Mouse (Mus musculus) cerebellum, postnatal 25 days (tissue): Measurements from ENCODE around the gene Parvb.

Experiments used
- DNase-seq, 2 experiments: peaks; one replicate each; pipeline ENCODE4 v3.0.0; 2021; ENCODE audit warnings: mixed read lengths in 2 of 2

Parvb gene

DNA sequence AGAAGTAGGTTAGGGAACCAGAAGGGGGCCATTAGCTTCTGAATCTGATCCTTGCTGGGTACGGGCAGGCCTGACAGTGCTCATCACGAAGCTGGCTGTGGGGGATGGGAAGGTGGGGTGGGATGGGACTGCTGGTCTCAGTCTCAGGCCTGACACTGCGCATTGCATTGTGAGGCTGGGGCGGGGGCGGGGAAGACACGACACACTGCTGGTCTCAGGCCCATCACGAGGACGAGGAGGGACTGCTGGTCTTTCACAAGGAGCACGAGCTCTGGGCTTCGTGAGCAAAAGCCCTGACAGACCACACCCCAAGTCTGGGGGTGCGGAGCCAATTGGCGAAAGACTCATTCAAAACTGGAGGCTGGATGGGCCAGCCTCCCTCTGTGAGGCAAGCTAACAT is 93.9 kb downstream of the Parvb start:
- no peak for DNase-seq

DNA sequence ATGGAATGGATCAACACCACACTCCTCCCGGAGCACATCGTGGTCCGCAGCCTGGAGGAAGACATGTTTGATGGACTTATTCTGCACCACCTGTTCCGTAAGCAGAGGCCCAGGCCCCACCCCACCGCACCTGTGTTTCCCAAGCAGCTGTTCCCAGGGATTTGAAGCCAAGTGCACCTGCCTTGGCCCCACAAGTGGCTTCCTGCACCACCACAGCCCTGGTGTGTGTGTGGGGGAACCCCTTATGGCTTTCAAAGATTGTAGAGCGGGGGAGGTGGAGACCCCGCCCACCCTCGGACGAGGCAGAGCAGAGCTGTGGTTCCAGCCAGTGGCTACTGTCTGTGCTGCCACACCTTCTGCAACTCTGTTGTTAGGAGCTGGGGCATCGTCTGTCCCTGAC is 97.0 kb downstream of the Parvb start:
- DNase-seq: no peak

DNA sequence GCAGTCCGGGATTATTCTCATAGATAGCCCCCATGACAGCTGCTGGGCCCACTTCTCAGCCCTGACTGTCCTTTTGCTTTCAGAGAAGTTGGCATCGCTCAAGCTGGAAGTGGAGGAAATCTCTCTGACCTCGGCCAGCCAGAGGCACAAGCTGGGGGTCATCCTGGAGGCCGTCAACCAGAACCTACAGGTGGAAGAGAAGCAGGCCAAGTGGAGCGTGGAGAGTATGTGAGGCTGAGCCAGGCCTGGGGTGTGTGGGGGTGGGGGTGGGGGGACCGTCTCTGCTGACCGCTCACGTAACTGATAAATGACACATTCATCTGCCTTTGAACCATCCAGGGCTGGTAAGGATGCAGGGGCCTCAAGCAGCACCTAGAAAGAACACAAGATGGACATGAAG is 98.1 kb downstream of the Parvb start:
- no peak for DNase-seq

DNA sequence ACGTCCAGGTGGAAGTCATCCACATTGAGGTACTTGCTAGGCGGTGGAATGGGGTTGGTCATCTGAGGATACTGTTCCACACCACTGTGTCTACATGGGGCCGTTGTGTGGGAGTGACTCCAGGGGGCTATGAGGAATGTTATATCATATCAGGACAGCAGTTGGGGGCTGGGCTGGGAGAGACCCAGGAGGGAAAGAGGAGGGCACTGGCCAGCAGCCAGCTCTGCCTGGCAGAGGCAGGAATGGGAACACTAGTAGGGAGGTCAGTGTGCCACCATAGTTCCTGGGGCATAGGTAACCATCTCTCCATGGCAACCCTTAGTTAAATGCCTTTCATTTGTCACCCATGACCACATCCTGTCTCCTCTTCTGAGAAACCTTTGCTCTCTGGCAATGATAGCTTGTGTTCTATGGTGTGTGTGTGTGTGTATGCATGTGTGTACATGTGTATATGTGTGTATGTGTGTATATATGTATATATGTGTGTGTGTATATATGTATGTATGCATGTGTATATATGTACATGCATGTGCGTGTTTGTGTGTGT is 99.3 kb downstream of the Parvb start:
- DNase-seq: no peak

DNA sequence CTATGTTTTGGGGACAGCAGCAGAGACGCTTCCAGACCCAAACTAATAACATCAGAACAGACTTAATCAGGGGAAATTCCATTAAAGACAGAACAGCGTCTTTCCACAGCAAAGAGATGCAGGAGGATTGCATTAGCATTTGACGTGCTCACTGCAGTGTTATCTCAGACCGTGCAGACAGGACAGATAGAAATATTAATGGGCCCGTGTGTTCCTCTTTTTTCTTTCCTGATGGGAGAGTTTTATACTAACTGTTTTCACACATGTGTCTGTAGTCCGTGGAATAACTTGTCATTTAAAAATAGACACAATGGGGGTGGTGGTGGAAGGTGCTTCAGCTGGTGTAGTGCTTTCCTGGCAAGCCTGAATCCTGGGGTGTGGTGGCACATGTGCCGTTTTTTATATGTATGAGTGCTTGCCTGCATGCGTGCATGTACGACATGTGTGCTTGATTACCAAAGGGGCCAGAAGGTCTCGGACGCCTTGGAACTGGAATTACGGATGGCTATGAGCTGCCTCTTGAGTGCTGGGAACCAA is 104.5 kb downstream of the Parvb start:
- no peak for DNase-seq

DNA sequence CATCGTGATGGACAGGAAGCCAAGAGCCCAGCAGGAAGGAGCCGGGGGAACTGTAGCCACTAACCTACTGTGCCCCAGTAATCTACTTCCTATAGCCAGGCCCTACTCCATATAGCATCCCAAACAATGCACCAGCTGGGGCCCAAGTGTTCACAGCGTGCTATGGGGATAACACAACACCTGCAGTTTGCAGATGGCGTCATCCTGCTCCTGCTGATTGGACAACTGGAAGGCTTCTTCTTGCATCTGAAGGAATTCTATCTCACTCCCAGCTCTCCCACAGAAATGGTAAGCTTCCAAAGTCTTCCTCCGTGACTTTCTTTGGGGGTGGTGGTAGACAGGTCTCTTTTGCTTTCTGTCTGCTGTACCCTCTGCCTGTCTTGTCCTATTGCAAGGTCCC is 105.8 kb downstream of the Parvb start:
- DNase-seq: no peak

DNA sequence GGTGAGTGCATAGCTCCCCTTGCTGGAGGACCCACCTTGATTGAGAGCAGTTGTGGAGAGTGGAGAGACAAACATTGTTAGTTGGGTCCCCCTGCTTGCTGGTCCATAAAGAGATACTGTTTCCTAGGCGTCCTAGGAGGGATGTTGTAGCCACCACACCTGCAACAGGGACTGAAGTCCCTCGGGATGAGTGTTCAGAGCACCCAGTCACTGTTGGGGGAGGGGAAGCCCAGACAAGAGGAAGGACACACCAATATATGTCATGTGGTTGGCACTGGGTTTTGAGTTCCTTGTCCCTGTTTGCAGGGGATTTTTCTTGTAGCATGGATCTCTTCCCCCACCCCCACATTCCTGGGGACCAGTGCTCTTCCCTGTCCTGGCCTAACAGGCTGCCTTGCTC is 109.1 kb downstream of the Parvb start:
- no peak for DNase-seq

DNA sequence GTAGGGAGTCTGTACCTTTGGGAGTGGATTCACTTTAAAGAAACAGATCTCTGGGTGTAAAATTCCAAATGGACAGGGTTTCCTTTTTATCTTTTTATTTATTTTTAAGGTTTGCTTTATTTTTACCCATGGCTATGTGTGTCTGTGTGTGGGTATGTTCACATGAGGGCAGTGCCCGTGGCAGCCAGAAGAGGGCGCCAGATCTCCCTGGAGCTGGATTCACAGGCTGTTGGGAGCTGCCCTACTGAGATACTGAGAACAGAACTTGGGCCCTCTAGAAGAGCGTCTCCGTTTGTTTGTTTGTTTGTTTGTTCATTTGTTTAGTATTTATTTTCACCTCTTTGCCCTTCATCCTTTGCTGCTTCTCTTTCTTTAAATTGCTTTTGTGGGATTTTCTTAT is 116.9 kb downstream of the Parvb start:
- DNase-seq: no peak

DNA sequence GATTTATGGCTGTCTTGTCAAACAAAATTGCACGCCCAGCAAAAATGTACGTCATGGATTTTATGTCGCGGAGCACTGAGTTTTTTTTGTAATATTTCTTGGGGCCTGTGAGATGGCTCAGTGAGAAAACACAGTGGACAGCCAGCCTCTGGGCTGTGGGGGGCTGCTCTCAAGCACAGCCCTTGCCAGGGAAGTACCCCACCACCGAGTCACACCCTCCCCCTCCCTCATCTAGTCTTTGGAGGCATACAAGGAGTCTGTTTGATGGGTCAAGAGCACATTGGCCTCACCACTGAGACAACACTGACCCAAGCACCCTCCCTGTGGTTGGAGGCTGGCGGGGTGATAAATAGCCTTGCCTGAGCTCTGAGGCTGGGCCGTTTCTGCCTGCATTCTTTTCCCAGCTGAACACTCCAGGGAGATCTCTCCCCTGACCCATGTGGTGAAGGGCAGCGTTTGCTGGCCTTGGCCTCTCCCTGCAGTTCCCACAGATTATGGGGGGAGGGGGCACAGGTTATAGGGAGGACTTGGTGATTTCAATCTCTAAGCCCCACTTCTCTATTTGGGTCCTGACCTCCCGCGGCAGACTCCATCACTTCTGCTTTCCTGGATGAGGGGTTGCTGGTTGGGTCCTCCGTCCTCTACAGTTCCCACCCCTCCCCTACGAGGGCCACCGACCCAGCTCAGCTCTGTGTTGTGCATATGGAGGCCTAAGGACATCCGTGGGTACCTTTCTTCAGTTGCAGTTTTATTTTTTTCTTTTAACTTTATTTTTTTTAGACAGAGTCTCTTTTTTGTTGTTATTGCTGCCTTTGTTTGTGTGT is 118.3 kb downstream of the Parvb start:
- DNase-seq: no peak

DNA sequence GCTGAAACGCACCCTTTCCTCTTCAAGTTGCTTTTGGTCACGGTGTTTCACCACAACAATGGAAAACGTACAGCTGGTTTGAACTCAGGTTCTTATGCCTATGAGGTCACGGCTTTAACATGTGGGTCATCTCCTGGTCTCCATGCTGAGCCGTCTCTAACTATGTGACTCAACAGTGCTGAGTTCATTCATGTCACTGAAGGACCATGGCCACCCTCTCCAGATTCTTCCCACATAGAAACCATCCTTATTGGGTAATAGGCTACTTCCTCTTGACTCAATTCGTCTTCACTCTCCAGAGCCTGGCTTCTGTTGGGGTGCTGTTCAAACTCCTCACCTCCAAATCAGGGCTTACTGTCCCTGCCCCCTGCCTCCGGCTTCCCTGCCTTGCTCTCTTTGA is 119.5 kb downstream of the Parvb start:
- DNase-seq: no peak

DNA sequence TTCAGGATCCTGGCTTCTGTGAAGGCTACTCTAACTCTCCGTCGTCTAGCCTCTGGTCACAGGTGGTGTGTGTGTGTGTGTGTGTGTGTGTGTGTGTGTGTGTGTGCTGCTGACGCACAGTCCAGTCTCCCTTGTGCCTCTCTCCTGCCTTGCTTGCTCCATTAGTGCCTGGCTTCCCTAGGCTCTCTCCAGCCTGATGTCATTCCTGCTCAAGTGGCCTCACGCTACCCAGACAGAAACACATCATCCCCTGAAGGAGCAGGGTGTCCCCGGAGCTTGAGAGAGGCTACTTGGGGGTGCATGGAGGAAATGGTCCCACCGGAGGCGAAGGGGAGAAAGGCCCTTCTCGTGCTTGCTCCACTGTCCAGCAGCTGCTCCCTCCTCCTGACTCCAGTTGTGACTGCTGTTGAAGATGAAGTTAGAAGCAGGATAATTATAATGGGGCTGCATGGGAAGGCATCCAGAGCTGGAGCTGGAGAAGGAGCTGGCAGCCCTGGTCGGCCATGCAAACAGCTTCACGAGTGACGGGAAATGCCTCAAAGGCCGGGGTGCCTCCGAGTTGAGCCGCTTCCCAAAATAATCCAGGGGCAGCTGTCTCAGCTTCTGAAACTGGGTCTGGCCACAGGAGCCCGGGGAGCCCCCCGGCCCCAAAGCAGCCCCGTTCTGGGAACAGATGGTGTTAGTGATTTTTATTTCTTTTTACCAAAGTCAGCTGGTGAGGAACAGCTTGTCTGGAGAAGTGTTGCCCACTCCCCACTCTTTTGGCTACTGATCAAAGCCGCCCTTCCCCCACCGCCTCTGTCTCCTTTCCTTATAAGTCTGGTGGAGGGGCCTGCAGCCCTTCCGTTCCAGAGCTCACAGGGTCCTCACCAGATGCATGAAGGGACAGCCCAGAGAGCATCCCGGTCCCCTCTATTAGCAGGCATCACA is 120.3 kb downstream of the Parvb start:
- no peak for DNase-seq

DNA sequence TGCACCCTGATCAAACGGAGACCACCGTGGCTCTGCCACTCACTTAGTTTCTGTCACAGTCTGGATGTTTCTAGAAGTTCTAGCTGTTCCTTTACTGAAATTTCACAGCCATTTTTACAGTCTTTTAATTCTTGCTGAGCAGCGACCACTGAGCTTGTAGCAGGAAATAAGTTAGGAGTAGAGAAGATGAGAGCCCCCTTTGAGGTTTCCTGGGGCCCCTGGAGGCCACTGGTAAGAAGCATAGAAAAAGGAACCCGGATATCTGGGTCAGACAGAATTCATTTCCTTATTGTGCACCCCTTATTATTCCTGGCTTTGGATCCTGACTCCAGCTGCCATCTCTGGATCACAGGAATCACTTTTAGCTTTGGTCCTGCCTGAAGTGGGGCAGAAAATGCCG is 123.2 kb downstream of the Parvb start:
- no peak for DNase-seq

DNA sequence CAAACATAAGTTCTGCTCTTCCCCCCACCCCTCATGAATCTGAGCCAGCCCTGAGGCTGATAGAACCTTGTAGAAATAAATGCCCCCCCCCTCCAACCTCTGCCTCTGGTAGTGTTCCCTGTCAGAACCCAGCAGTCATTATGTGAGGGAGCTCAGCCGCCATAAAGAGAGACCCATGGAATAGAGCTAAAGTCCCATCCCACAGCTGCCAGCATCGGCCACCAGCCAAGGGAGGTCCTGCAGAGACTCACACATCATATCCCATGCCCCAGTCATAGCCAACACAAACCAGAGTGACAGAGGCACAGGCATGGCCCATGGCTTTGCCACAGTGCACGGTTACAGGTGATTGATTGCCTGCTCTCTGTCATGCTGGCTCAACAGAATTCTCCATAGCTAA is 132.9 kb downstream of the Parvb start:
- DNase-seq: no peak
